Mouse (Mus musculus) E14TG2a.4 (cell line): ENCODE results near the gene Sh3pxd2b.

ENCODE experiments used
- CTCF ChIP-seq: conservative IDR thresholded peaks from 2 replicates; pipeline ENCODE4 v1.5.1; 2014; ENCODE audit warnings: low read length
- NANOG ChIP-seq: IDR thresholded peaks from 2 replicates; pipeline ENCODE4 v1.6.1; 2014; ENCODE audit warnings: borderline replicate concordance, low read length, mixed read lengths
- POU5F1 ChIP-seq: IDR thresholded peaks from 2 replicates; pipeline ENCODE4 v1.6.1; 2014; ENCODE audit warnings: low read length, borderline replicate concordance

- TF ChIP-seq CTCF (no peak), NANOG (no peak), POU5F1 (no peak)
Measured at GRCm38 (mm10) chr11:32307006-32307405, 40.6 kb upstream of the Sh3pxd2b start.
